Mouse (Mus musculus): ENCODE measurements at regions not wholly inside any gene's neighbourhood (a gene's known extent, or its start where the extent isn't known, plus 50 kb on each side); places are given as distances from the start of the nearest gene placed in this dataset.
"Not testable (repeated sequence)": the region's sequence is repeated elsewhere in the genome, so short reads cannot be mapped to it uniquely, and the experiment has no call there.

GRCm38 (mm10) chr6:117675059-117675800 is 165.8 kb upstream of the Zfp637 start:
- peak; percentile 11 for DNase-seq (ENCODE audit: low read depth, low spot score)
- no peaks in the 10 kb centered on the region for H3K27me3 ChIP-seq (ENCODE audit: control insufficient read depth, insufficient read depth, low read length, poor library complexity, severe bottlenecking)
- no peaks in the 10 kb centered on the region for H3K36me3 ChIP-seq (ENCODE audit: control insufficient read depth, insufficient read depth, low read length, poor library complexity, severe bottlenecking)

DNA sequence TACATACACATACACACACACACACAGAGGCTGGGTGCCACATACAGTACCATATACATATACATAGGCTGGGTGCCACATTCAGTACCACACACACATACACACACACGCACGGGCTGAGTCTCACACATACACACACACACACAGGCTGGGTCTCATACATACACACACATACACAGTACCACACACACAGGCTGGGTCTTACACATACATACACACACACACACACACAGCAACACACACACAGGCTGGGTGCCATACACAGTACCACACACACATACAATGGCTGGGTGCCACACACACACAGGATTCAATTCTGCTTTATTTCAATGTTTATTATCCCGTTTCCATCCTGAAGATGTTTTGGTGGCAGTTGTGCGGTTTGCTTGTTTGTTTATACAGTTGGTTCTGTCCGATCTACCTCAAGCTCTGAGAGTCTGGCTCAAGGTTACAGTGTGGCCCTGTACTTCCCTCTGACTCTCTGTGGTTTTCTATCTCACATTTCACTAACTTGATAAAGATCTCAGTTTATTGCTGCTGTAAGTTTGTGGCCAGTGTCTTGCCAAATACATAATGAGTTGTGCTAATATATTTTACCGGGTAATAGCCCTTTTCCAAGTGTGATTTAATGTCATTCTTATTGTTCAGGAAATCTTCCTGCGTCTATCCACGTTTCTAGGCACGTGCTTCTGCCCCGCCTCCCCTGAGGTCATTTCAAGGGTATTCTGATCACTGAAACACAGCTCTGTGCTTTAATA is 164.7 kb upstream of the Zfp637 start:
- Histone ChIP-seq H3K36me3 (ENCODE audit: control insufficient read depth, insufficient read depth, low read length, poor library complexity, severe bottlenecking) (no peaks in the 10 kb centered on the region), H3K27me3 (ENCODE audit: control insufficient read depth, insufficient read depth, low read length, poor library complexity, severe bottlenecking) (no peaks in the 10 kb centered on the region)
- DNase-seq (ENCODE audit: low read depth, low spot score) = no peak

DNA sequence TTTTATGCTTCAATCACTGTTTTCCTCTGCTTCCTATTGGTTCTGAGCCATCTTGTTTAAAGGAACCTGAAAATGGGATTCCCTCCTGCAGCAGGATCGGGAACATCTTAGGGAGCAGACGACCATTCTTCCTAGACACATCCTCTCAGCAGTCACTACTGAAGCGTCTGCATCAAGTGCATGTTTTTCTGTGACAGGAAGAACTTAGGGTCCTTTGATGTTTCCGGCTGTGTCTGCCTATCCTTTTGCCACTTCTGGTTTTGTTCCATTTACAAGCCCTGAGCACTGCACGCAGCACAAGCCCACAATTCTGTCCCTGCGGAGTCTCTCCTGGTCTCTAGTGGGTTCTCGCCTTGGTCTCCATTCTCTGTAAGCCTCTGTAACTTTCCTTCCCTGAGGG is 163.9 kb upstream of the Zfp637 start:
- DNase-seq (ENCODE audit: low read depth, low spot score) = no peak
- Histone ChIP-seq H3K36me3 (ENCODE audit: control insufficient read depth, insufficient read depth, low read length, poor library complexity, severe bottlenecking) (no peaks in the 10 kb centered on the region), H3K27me3 (ENCODE audit: control insufficient read depth, insufficient read depth, low read length, poor library complexity, severe bottlenecking) (no peaks in the 10 kb centered on the region)

- Histone ChIP-seq H3K36me3 (ENCODE audit: control insufficient read depth, insufficient read depth, low read length, poor library complexity, severe bottlenecking) (no peaks in the 10 kb centered on the region), H3K27me3 (ENCODE audit: control insufficient read depth, insufficient read depth, low read length, poor library complexity, severe bottlenecking) (no peaks in the 10 kb centered on the region)
- DNase-seq (ENCODE audit: low read depth, low spot score) = no peak
These were observed 163.2 kb upstream of the Zfp637 start for GRCm38 (mm10) chr6:117677821-117678220.

DNA sequence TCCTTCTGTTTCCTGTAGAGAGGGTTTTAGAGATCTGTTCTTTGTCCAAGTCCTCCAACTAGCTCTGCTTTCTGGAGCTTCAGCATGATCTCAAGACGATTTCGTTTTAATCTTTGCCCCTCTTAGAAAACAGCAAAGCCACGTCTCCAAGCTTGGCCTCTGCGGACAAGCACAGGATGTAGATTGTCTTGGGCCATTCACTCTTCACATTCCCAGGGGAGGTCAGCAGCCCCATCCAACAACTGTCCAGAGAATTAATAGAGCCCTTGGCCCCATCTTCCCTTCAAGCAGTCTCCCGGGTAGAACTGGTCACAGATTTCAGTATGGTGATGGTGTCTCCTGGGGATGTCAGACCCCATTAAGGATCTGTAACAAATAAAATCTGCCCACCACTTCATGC is 162.7 kb upstream of the Zfp637 start:
- H3K27me3 ChIP-seq (ENCODE audit: control insufficient read depth, insufficient read depth, low read length, poor library complexity, severe bottlenecking) = no peaks in the 10 kb centered on the region
- no peak for DNase-seq (ENCODE audit: low read depth, low spot score)
- no peaks in the 10 kb centered on the region for H3K36me3 ChIP-seq (ENCODE audit: control insufficient read depth, insufficient read depth, low read length, poor library complexity, severe bottlenecking)

DNA sequence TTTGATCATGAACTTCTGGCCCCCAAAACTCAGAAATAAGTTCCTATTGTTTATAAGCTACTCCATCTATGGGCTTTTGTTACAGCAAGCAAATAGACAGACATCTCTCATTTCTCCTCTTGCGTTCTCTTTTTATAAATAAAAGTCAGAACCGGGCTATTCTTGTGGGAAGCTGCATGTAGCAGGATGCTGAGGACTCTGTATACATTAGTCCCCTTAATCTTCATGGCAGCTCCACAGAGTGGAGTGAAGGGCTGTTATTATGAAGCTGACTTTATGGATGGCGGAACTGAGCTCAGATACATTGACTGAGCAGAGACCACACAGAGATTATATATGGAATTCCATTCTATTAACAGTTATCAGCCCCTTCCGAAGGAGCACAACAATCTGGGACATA is 162.1 kb upstream of the Zfp637 start:
- Histone ChIP-seq H3K27me3 (ENCODE audit: control insufficient read depth, insufficient read depth, low read length, poor library complexity, severe bottlenecking) (no peaks in the 10 kb centered on the region), H3K36me3 (ENCODE audit: control insufficient read depth, insufficient read depth, low read length, poor library complexity, severe bottlenecking) (no peaks in the 10 kb centered on the region)
- no peak for DNase-seq (ENCODE audit: low read depth, low spot score)

GRCm38 (mm10) chr6:117686212-117686611 is 154.8 kb upstream of the Zfp637 start:
- DNase-seq (ENCODE audit: low read depth, low spot score) = no peak
- Histone ChIP-seq H3K27me3 (ENCODE audit: control insufficient read depth, insufficient read depth, low read length, poor library complexity, severe bottlenecking) (no peaks in the 10 kb centered on the region), H3K36me3 (ENCODE audit: control insufficient read depth, insufficient read depth, low read length, poor library complexity, severe bottlenecking) (no peaks in the 10 kb centered on the region)

- peak; percentile 31 for DNase-seq (ENCODE audit: low read depth, low spot score)
- H3K36me3 ChIP-seq (ENCODE audit: control insufficient read depth, insufficient read depth, low read length, poor library complexity, severe bottlenecking) = no peaks in the 10 kb centered on the region
- no peaks in the 10 kb centered on the region for H3K27me3 ChIP-seq (ENCODE audit: control insufficient read depth, insufficient read depth, low read length, poor library complexity, severe bottlenecking)
These were observed 153.9 kb upstream of the Zfp637 start for GRCm38 (mm10) chr6:117687045-117687444.

DNA sequence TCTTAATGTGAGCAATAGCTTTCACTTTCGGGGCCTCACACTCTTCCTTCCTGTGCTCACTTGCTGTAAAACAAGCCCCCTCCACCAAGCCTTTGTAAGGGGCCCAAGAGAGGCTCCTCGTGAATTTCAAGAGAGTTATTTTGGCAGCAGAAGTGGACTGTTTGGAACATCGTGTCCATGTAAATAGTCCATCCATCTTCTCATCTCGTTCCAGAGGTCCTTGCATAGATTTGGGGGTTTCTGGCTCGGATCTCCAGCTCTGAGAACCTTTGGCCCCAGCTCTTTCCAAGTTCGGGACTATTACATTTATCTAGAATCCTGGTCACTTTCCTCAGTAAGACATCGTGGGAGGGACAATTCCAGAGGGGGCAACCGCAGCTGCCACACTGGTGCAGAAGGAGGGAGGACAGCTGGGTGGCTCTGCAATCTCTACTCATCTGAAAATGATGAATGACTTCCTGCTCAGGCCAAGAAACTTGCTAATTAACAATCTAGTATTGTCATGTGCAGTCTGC is 152.3 kb upstream of the Zfp637 start:
- Histone ChIP-seq H3K27me3 (ENCODE audit: control insufficient read depth, insufficient read depth, low read length, poor library complexity, severe bottlenecking) (no peaks in the 10 kb centered on the region), H3K36me3 (ENCODE audit: control insufficient read depth, insufficient read depth, low read length, poor library complexity, severe bottlenecking) (no peaks in the 10 kb centered on the region)
- DNase-seq (ENCODE audit: low read depth, low spot score) = no peak

DNA sequence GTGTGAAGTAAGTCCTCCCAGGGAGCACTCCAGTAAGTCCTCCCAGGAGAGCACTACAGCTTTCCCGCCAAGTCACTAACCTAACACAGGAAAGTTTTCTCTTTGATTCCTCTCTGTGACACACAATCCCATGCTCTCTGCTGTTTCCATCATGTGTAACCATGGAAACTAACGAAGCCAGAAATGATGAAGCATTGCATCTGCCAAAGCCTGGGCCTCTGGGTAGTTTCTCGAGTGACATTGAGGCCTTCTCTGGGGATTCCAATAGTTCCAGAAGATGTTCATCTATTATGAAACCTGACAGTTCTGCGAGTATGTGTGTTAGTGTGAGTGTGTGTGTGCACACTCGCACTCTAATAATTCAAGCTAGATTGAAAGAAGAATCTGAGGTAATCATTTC is 140.7 kb upstream of the Zfp637 start:
- Histone ChIP-seq H3K36me3 (ENCODE audit: control insufficient read depth, insufficient read depth, low read length, poor library complexity, severe bottlenecking) (no peaks in the 10 kb centered on the region), H3K27me3 (ENCODE audit: control insufficient read depth, insufficient read depth, low read length, poor library complexity, severe bottlenecking) (no peaks in the 10 kb centered on the region)
- DNase-seq (ENCODE audit: low read depth, low spot score) = no peak

- Histone ChIP-seq H3K27me3 (ENCODE audit: control insufficient read depth, insufficient read depth, low read length, poor library complexity, severe bottlenecking) (no peaks in the 10 kb centered on the region), H3K36me3 (ENCODE audit: control insufficient read depth, insufficient read depth, low read length, poor library complexity, severe bottlenecking) (no peaks in the 10 kb centered on the region)
- DNase-seq (ENCODE audit: low read depth, low spot score) = no peak
These were observed 139.4 kb upstream of the Zfp637 start for GRCm38 (mm10) chr6:117701547-117701946.

DNA sequence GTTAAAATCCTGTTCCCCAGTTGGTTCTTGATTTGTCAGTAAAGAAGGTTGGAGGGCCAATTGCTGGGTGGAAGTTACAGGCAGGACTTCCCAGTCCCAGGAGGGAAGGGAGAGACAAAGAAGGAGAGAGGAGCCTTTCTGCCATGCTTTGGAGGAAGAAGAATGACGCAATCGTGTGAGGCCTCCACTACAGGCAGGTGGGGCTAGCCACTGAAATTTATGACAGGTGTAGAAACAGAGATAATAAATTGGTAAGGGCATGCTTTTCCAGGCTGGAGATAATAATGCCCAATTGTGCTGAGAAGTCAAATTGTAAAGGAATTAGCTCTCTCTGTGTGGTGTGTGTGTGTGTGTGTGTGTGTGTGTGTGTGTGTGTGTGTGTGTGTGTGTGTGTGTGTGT is 135.0 kb upstream of the Zfp637 start:
- DNase-seq (ENCODE audit: low read depth, low spot score) = no peak
- Histone ChIP-seq H3K27me3 (ENCODE audit: control insufficient read depth, insufficient read depth, low read length, poor library complexity, severe bottlenecking) (no peaks in the 10 kb centered on the region), H3K36me3 (ENCODE audit: control insufficient read depth, insufficient read depth, low read length, poor library complexity, severe bottlenecking) (no peaks in the 10 kb centered on the region)

GRCm38 (mm10) chr6:117709212-117709611 is 131.8 kb upstream of the Zfp637 start:
- Histone ChIP-seq H3K36me3 (ENCODE audit: control insufficient read depth, insufficient read depth, low read length, poor library complexity, severe bottlenecking) (no peaks in the 10 kb centered on the region), H3K27me3 (ENCODE audit: control insufficient read depth, insufficient read depth, low read length, poor library complexity, severe bottlenecking) (no peaks in the 10 kb centered on the region; the same call in 1 of the 2 replicates)
- DNase-seq (ENCODE audit: low read depth, low spot score) = no peak

- DNase-seq (ENCODE audit: low read depth, low spot score) = no peak
- no peaks in the 10 kb centered on the region; the same call in 1 of the 2 replicates for H3K27me3 ChIP-seq (ENCODE audit: control insufficient read depth, insufficient read depth, low read length, poor library complexity, severe bottlenecking)
- no peaks in the 10 kb centered on the region for H3K36me3 ChIP-seq (ENCODE audit: control insufficient read depth, insufficient read depth, low read length, poor library complexity, severe bottlenecking)
These were observed 125.8 kb upstream of the Zfp637 start for GRCm38 (mm10) chr6:117715056-117715777.

GRCm38 (mm10) chr6:117716422-117716821 is 124.6 kb upstream of the Zfp637 start:
- DNase-seq (ENCODE audit: low read depth, low spot score); H3K27me3 ChIP-seq (ENCODE audit: control insufficient read depth, insufficient read depth, low read length, poor library complexity, severe bottlenecking); H3K36me3 ChIP-seq (ENCODE audit: control insufficient read depth, insufficient read depth, low read length, poor library complexity, severe bottlenecking): not testable (repeated sequence)
